Mouse (Mus musculus): ENCODE data around the gene Apol11b. TPM values are rescaled to one million over a fixed set of nuclear protein-coding genes. Genes with fewer than 3 reads are reported as not detected.
"Not testable (repeated sequence)": the region's sequence is repeated elsewhere in the genome, so short reads cannot be mapped to it uniquely, and the experiment has no call there.

Gene Apol11b
- total RNA-seq (2017): 16.1 and 17.0 TPM in 2 replicates

GRCm38 (mm10) chr15:77643176-77643575, at the start of gene Apol11b:
TSS of gene Apol11b (minus strand) at chr15:77643286.
- not testable (repeated sequence) for ATAC-seq (ENCODE audit: extremely low read depth, insufficient number of reproducible peaks, low FRiP score, poor library complexity, severe bottlenecking)

GRCm38 (mm10) chr15:77691532-77692311, 48.6 kb upstream of the Apol11b start:
- not testable (repeated sequence) for ATAC-seq (ENCODE audit: extremely low read depth, insufficient number of reproducible peaks, low FRiP score, poor library complexity, severe bottlenecking)

GRCm38 (mm10) chr15:77683944-77684343, 40.9 kb upstream of the Apol11b start:
- ATAC-seq (ENCODE audit: extremely low read depth, insufficient number of reproducible peaks, low FRiP score, poor library complexity, severe bottlenecking): not testable (repeated sequence)

GRCm38 (mm10) chr15:77674081-77674480, 31.0 kb upstream of the Apol11b start:
- not testable (repeated sequence) for ATAC-seq (ENCODE audit: extremely low read depth, insufficient number of reproducible peaks, low FRiP score, poor library complexity, severe bottlenecking)

DNA sequence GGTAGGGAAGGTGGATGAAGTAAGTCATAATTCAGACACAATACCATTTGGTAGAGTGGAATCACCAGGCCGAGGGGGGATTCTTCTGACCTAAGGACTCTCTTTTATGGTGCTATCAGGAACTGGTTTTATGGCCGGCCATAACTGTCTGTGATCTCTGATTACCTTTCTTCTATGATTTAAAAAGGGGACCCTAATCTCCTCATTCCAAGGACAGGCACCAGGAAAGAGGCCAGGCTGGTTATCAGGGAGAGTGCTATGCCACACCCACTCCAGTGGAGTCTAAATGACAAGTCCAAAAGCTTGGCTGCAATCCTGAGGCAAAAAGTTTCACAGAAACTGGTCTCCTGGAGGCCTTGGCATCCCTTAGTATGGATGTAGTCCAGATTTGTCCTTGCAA, 18.8 kb upstream of the Apol11b start:
- ATAC-seq (ENCODE audit: extremely low read depth, insufficient number of reproducible peaks, low FRiP score, poor library complexity, severe bottlenecking): not testable (repeated sequence)

DNA sequence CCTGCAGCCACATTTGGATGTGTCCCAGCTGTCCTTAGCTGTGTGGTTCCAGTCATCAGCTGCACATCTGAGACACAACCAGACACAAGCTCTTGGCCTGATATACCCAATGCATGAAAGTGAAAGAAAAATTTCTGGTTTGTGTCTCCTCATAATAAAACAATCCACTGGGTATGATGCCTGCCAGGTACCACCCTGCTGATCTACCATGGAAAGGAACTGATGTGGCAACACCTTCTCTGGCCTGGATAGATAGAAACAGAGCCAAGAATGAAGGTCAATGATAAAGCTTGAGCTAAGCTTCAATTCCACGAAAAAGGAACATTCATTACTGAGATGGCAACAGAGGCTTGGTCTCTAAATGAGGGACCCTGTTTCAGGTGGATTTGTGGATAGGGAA, 16.7 kb upstream of the Apol11b start:
- not testable (repeated sequence) for ATAC-seq (ENCODE audit: extremely low read depth, insufficient number of reproducible peaks, low FRiP score, poor library complexity, severe bottlenecking)

GRCm38 (mm10) chr15:77651143-77651542, 8.1 kb upstream of the Apol11b start:
- ATAC-seq (ENCODE audit: extremely low read depth, insufficient number of reproducible peaks, low FRiP score, poor library complexity, severe bottlenecking): not testable (repeated sequence)

- not testable (repeated sequence) for ATAC-seq (ENCODE audit: extremely low read depth, insufficient number of reproducible peaks, low FRiP score, poor library complexity, severe bottlenecking)
Measured at GRCm38 (mm10) chr15:77629822-77630221, 13.3 kb downstream of the Apol11b start.

DNA sequence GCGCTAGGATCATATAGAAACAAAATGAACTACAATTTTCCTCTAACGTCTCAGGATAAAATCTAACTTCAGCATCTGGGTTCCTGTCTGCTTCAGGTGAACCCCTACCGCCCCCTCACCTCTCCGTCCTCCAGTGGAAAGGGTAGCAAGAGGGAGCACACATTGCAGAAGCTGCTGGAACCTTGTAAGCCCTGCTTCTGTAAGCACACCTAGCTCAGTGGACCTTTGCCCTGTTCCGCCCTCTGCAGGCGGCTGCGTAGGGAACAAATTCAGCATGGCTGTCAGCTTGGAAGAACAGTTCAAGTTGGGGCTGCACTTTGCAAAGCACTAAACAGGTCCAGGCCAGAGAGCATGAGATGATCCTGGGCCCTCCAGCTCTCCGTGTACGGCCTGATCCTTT, 14.4 kb downstream of the Apol11b start:
- ATAC-seq (ENCODE audit: extremely low read depth, insufficient number of reproducible peaks, low FRiP score, poor library complexity, severe bottlenecking): not testable (repeated sequence)

GRCm38 (mm10) chr15:77626471-77626870, 16.6 kb downstream of the Apol11b start:
- not testable (repeated sequence) for ATAC-seq (ENCODE audit: extremely low read depth, insufficient number of reproducible peaks, low FRiP score, poor library complexity, severe bottlenecking)

DNA sequence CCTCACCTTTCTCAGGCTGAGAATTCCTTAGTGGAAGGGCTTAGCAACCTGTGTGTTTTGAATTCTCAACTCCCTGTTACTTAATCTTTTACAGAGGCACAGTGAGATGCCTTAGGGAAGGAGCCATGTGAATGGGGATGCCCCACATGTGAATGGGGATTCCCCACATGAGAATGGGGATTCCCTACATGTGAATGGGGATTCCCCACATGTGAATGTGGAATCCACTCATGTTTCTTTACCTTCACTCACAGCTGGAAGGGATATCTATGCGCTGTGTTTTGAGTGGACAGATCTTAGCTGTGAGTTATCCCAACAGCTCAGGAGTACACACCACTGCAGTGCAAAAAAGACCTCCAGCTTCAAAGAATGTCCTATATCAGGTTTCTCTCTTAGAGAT, 18.4 kb downstream of the Apol11b start:
- no peak for ATAC-seq (ENCODE audit: extremely low read depth, insufficient number of reproducible peaks, low FRiP score, poor library complexity, severe bottlenecking)

- no peak for ATAC-seq (ENCODE audit: extremely low read depth, insufficient number of reproducible peaks, low FRiP score, poor library complexity, severe bottlenecking)
Measured at GRCm38 (mm10) chr15:77606069-77606468, 37.0 kb downstream of the Apol11b start.

DNA sequence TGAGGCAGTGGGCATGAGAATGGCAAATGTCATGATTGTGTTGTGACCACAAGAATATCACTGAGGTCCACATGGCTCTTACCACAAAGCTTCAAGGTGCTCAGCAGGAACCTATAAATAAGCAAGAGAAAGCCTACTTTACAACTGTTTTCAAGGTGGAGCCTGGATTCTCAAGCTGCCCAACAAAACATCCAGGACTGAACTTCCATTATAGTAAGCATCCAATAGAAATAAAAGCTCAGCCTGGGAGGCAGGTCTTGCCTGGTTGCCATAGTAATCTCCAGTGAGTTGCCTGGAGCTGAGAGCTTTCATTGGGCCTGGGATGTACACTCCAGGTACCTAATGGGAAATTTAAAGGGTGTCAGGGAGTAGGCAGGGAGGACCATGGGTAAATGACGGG, 44.1 kb downstream of the Apol11b start, which contains the start of gene Gm36245:
Gm36245 (plus strand) TSS at position 301 of the 400 bp plus-strand sequence.
- ATAC-seq (ENCODE audit: extremely low read depth, insufficient number of reproducible peaks, low FRiP score, poor library complexity, severe bottlenecking): no peak

GRCm38 (mm10) chr15:77598429-77598828, 44.7 kb downstream of the Apol11b start:
- ATAC-seq (ENCODE audit: extremely low read depth, insufficient number of reproducible peaks, low FRiP score, poor library complexity, severe bottlenecking): no peak

GRCm38 (mm10) chr15:77595961-77596360, 47.1 kb downstream of the Apol11b start, which contains the start of gene Apol10b:
TSS of gene Apol10b (minus strand) at chr15:77596125.
- no peak for ATAC-seq (ENCODE audit: extremely low read depth, insufficient number of reproducible peaks, low FRiP score, poor library complexity, severe bottlenecking)

- ATAC-seq (ENCODE audit: extremely low read depth, insufficient number of reproducible peaks, low FRiP score, poor library complexity, severe bottlenecking): no peak
Measured at GRCm38 (mm10) chr15:77593557-77593956, 49.5 kb downstream of the Apol11b start.

DNA sequence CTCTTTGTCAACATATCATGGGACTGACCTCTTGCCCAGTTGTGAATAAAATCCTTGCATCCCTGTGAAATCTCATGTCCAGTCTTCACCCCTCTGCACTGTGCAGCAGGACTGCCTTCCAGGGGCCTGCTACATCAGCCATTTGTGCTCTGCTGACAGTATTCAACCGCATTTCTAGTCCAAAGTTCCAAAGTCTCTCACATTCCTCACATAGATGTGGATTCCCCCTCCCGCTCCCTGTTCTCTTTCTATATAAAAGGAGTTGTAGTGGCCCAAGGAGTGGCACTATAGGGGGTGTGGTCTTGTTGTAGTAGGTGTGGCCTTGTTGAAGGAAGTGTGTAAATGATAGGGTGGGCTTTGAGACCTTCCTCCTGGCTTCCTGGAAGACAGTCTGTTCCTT, 52.2 kb downstream of the Apol11b start:
- no peak for ATAC-seq (ENCODE audit: extremely low read depth, insufficient number of reproducible peaks, low FRiP score, poor library complexity, severe bottlenecking)

GRCm38 (mm10) chr15:77588981-77589380, 54.1 kb downstream of the Apol11b start:
- no peak for ATAC-seq (ENCODE audit: extremely low read depth, insufficient number of reproducible peaks, low FRiP score, poor library complexity, severe bottlenecking)

GRCm38 (mm10) chr15:77587026-77587425, 56.1 kb downstream of the Apol11b start:
- ATAC-seq (ENCODE audit: extremely low read depth, insufficient number of reproducible peaks, low FRiP score, poor library complexity, severe bottlenecking): no peak

Measured in neutrophil, adult 5-6 weeks (primary cell).